Mouse (Mus musculus): ENCODE results near the gene Actn2. TPM values are rescaled to one million over a fixed set of nuclear protein-coding genes. Genes with fewer than 3 reads are reported as not detected.

Gene Actn2
- polyA plus RNA-seq, 1 experiment from 2014 or later, result 1.7 TPM

- H3K27ac ChIP-seq, result no peak overlapping the region
- no peaks in the 10 kb centered on the region for H3K27me3 ChIP-seq (replicated peaks)
- ATAC-seq, result no peak
- no peak overlapping the region for H3K4me3 ChIP-seq
- no peaks in the 10 kb centered on the region for H3K36me3 ChIP-seq
- H3K4me1 ChIP-seq, result no peaks in the 10 kb centered on the region
- no peak overlapping the region for H3K9ac ChIP-seq
- H3K4me2 ChIP-seq, result no peak overlapping the region
- no peaks in the 10 kb centered on the region for H3K9me3 ChIP-seq (replicated peaks)
- 67% methylated on average over 3 of the region's 3 CpGs for WGBS (ENCODE audit: insufficient replicate concordance)
Observed at GRCm38 (mm10) chr13:12283826-12284225, 56.7 kb downstream of the Actn2 start.

- ATAC-seq, result no peak
Observed at GRCm38 (mm10) chr13:12274721-12275120, 65.8 kb downstream of the Actn2 start.

DNA sequence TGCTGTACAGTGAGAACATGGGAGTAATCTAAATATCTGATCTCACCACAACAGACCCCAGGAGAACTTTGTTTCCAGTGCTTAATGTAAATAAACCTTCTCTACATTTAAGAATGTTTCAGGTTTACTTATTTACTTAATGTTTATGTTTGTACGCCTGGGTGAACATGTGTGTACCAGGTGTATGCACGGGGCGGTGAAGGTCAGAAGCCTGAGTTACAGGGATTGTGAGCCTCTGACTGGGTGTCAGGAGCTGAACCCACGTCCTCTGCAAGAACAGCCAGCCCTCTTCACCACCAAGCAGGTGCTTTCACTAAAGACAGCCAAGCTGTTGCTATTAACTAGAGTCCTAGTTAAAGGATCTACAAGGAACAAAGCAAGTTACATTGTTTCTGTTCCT lies 66.3 kb downstream of the Actn2 start:
- no peak overlapping the region for H3K27ac ChIP-seq
- H3K4me3 ChIP-seq, result no peak overlapping the region
- no peaks in the 10 kb centered on the region for H3K4me1 ChIP-seq
- 71% methylated on average over 4 of the region's 4 CpGs for WGBS (ENCODE audit: insufficient replicate concordance)
- no peaks in the 10 kb centered on the region for H3K9me3 ChIP-seq (replicated peaks)
- H3K4me2 ChIP-seq, result no peak overlapping the region
- H3K36me3 ChIP-seq, result no peaks in the 10 kb centered on the region
- H3K9ac ChIP-seq, result no peak overlapping the region
- no peak for ATAC-seq
- H3K27me3 ChIP-seq (replicated peaks), result no peaks in the 10 kb centered on the region

More at GRCm38 (mm10) chr13:12274721-12275120, 65.8 kb downstream of the Actn2 start:
- H3K4me1 ChIP-seq, result no peaks in the 10 kb centered on the region
- no peak overlapping the region for H3K4me2 ChIP-seq
- H3K9me3 ChIP-seq (replicated peaks), result no peaks in the 10 kb centered on the region
- no peaks in the 10 kb centered on the region for H3K27me3 ChIP-seq (replicated peaks)
- H3K36me3 ChIP-seq, result no peaks in the 10 kb centered on the region
- H3K4me3 ChIP-seq, result no peak overlapping the region
- H3K27ac ChIP-seq, result no peak overlapping the region
- no peak overlapping the region for H3K9ac ChIP-seq
- 69% methylated on average over 6 of the region's 6 CpGs for WGBS (ENCODE audit: insufficient replicate concordance)

- Histone ChIP-seq H3K4me2 (no peak overlapping the region), H3K27ac (no peak overlapping the region), H3K4me1 (no peaks in the 10 kb centered on the region), H3K36me3 (no peaks in the 10 kb centered on the region), H3K9ac (no peak overlapping the region), H3K27me3 (replicated peaks) (no peaks in the 10 kb centered on the region), H3K4me3 (no peak overlapping the region), H3K9me3 (replicated peaks) (no peaks in the 10 kb centered on the region)
- 35% methylated on average over 3 of the region's 3 CpGs for WGBS (ENCODE audit: insufficient replicate concordance)
- ATAC-seq, result no peak
Observed at GRCm38 (mm10) chr13:12272953-12273352, 67.6 kb downstream of the Actn2 start.

DNA sequence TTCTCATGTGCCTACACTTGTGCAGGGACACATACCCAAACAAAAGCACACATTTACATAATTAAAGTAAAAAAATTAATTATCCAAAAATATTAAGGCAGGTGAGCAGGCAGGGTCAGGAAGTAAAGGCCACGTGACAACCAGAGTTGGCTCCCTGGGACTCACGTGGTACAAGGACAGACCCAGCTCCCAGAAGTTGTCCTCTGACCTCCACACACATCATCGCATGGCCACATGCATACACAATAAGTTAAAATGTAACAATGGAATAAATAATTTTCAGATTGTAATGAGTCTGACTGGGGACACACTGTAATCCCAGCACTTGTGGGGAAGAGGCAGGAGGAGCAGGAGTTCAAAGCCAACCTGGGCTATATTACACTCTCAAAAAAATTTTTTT lies 72.6 kb downstream of the Actn2 start:
- Histone ChIP-seq H3K9me3 (replicated peaks) (no peaks in the 10 kb centered on the region), H3K9ac (no peak overlapping the region), H3K4me1 (no peaks in the 10 kb centered on the region), H3K27me3 (replicated peaks) (no peaks in the 10 kb centered on the region), H3K4me2 (no peak overlapping the region), H3K27ac (no peak overlapping the region), H3K4me3 (no peak overlapping the region), H3K36me3 (no peaks in the 10 kb centered on the region)
- 76% methylated on average over 3 of the region's 3 CpGs for WGBS (ENCODE audit: insufficient replicate concordance)
- no peak for ATAC-seq

- Histone ChIP-seq H3K9me3 (replicated peaks) (no peaks in the 10 kb centered on the region), H3K27ac (no peak overlapping the region), H3K9ac (no peak overlapping the region), H3K27me3 (replicated peaks) (no peaks in the 10 kb centered on the region), H3K36me3 (no peaks in the 10 kb centered on the region), H3K4me3 (no peak overlapping the region), H3K4me2 (no peak overlapping the region), H3K4me1 (no peaks in the 10 kb centered on the region)
- ATAC-seq, result no peak
- WGBS (ENCODE audit: insufficient replicate concordance), result 65% methylated on average over 3 of the region's 3 CpGs
Observed at GRCm38 (mm10) chr13:12267097-12267496, 73.5 kb downstream of the Actn2 start.

GRCm38 (mm10) chr13:12263996-12264395 lies 76.6 kb downstream of the Actn2 start:
- Histone ChIP-seq H3K4me2 (no peak overlapping the region), H3K27ac (no peak overlapping the region), H3K36me3 (no peaks in the 10 kb centered on the region), H3K9me3 (replicated peaks) (peaks cover 10% of the 10 kb centered on the region), H3K9ac (no peak overlapping the region), H3K4me1 (peaks cover 8% of the 10 kb centered on the region), H3K27me3 (replicated peaks) (no peaks in the 10 kb centered on the region), H3K4me3 (no peak overlapping the region)
- WGBS (ENCODE audit: insufficient replicate concordance), result 63% methylated on average over 6 of the region's 6 CpGs
- ATAC-seq, result no peak

- Histone ChIP-seq H3K4me3 (no peak overlapping the region), H3K9me3 (replicated peaks) (peaks cover 10% of the 10 kb centered on the region), H3K9ac (no peak overlapping the region), H3K4me1 (peaks cover 23% of the 10 kb centered on the region), H3K27me3 (replicated peaks) (no peaks in the 10 kb centered on the region), H3K4me2 (no peak overlapping the region), H3K27ac (no peak overlapping the region), H3K36me3 (no peaks in the 10 kb centered on the region)
- ATAC-seq, result no peak
Observed at GRCm38 (mm10) chr13:12261505-12261904, 79.1 kb downstream of the Actn2 start.

DNA sequence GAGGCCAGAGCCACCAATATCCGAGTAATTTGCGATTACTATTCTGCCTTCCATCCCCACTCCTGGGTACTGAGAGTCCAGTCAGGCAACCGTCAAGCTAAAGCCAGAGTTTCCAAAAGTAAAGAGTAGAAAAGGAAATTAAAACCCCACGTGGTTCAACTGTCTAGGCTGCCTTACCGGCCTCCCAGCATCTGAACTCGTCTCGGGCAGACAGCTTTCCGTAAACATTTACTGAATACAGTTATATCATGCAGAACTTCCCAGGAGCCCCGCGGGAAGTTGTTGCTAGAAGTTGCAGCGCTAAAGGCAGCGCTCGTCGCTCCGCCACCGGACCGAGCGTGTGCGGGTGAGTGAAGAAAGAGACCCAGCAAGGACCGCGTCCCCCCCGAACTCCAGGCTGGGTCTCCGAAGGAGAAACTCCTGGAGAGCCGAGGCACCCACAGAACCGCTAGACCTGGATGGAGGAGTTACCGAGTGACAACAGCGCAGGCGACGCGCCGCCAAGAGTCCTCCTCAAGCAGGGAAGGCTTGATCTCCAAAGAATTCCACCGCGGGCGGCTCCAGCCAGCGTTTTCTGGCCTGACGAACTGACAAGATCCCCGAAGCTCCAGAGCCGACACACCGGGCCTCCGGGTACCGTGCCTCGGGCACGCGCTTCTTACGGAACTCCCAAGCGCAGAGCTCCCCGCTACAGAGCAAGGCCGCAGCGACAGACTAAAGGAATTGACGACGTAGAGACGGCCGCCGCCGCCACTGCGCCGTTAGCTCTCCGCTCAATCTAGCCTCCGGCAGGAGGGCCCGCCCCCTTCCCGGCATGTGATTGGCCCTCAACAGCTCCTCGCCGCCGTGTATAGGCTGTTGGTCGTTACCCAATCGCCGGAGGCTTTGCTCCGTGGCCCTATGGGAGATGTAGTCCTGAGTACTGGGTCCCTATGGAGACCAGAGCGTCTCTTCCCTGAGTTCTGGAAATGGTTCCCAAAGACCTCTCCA lies 82.9 kb downstream of the Actn2 start, which contains the start of gene Mtr:
Gene Mtr, minus strand, starts transcription at position 723 of the 990 bp plus-strand sequence.
- under 1% methylated on average over 69 of the region's 69 CpGs for WGBS (ENCODE audit: insufficient replicate concordance)
- Histone ChIP-seq H3K4me2 (peak within 1 kb of the TSS; percentile 75), H3K9me3 (replicated peaks) (peaks cover 10% of the 10 kb centered on the region), H3K27ac (peak within 1 kb of the TSS; percentile 90), H3K36me3 (peaks cover 18% of the 10 kb centered on the region), H3K4me3 (peak within 1 kb of the TSS; percentile 82), H3K27me3 (replicated peaks) (no peaks in the 10 kb centered on the region), H3K9ac (peak within 1 kb of the TSS; percentile 90), H3K4me1 (peaks cover 44% of the 10 kb centered on the region)
- peak; percentile 100 for ATAC-seq

GRCm38 (mm10) chr13:12256871-12257390 lies 83.6 kb downstream of the Actn2 start:
- peak overlapping the region; percentile 82 for H3K4me3 ChIP-seq
- H3K27me3 ChIP-seq (replicated peaks), result no peaks in the 10 kb centered on the region
- H3K9ac ChIP-seq, result peak overlapping the region; percentile 90
- H3K4me2 ChIP-seq, result peak overlapping the region; percentile 75
- peak overlapping the region; percentile 90 for H3K27ac ChIP-seq
- 9% methylated on average over 10 of the region's 10 CpGs for WGBS (ENCODE audit: insufficient replicate concordance)
- H3K36me3 ChIP-seq, result peaks cover 23% of the 10 kb centered on the region
- peaks cover 46% of the 10 kb centered on the region for H3K4me1 ChIP-seq
- ATAC-seq, result no peak
- H3K9me3 ChIP-seq (replicated peaks), result peaks cover 10% of the 10 kb centered on the region

- H3K4me2 ChIP-seq, result peak overlapping the region; percentile 75
- ATAC-seq, result no peak
- H3K9ac ChIP-seq, result peak overlapping the region; percentile 90
- 58% methylated on average over 3 of the region's 3 CpGs for WGBS (ENCODE audit: insufficient replicate concordance)
- H3K9me3 ChIP-seq (replicated peaks), result peaks cover 9% of the 10 kb centered on the region
- H3K27me3 ChIP-seq (replicated peaks), result no peaks in the 10 kb centered on the region
- H3K4me1 ChIP-seq, result peaks cover 50% of the 10 kb centered on the region
- H3K4me3 ChIP-seq, result peak overlapping the region; percentile 82
- H3K36me3 ChIP-seq, result peaks cover 31% of the 10 kb centered on the region
- H3K27ac ChIP-seq, result no peak overlapping the region
Observed at GRCm38 (mm10) chr13:12255911-12256705, 84.5 kb downstream of the Actn2 start.

DNA sequence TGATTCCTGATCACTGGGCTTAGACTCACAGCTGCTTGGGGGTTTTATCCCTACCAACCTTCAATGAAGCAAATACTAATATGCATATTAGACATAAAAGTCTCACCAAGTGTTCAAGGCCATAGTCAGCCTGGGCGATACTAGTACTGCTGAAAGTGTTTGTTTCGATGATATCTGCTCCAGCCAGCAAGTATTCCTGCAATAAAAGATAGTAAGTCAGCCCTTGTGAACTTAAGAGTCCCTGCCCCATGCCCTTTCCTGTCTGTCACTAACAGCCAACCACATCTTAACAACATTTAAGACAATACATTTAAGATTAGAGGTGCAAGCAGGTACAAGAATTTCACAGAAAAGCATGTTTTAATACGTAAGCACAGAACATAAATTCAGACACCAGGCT lies 90.1 kb downstream of the Actn2 start:
- H3K27me3 ChIP-seq (replicated peaks), result no peaks in the 10 kb centered on the region
- H3K4me2 ChIP-seq, result no peak overlapping the region
- peaks cover 41% of the 10 kb centered on the region for H3K4me1 ChIP-seq
- no peak overlapping the region for H3K9ac ChIP-seq
- H3K27ac ChIP-seq, result no peak overlapping the region
- ATAC-seq, result peak; percentile 71
- H3K4me3 ChIP-seq, result no peak overlapping the region
- peaks cover 79% of the 10 kb centered on the region for H3K36me3 ChIP-seq
- no peaks in the 10 kb centered on the region for H3K9me3 ChIP-seq (replicated peaks)
- WGBS (ENCODE audit: insufficient replicate concordance), result 43% methylated on average over 3 of the region's 3 CpGs

All from liver, embryonic 12.5 days (tissue).